Mouse (Mus musculus): Measurements from ENCODE around the gene Tmtc1. TPM values are rescaled to one million over a fixed set of nuclear protein-coding genes. Genes with fewer than 3 reads are reported as not detected.

Tmtc1 gene
- polyA plus RNA-seq, 1 experiment: not detected

DNA sequence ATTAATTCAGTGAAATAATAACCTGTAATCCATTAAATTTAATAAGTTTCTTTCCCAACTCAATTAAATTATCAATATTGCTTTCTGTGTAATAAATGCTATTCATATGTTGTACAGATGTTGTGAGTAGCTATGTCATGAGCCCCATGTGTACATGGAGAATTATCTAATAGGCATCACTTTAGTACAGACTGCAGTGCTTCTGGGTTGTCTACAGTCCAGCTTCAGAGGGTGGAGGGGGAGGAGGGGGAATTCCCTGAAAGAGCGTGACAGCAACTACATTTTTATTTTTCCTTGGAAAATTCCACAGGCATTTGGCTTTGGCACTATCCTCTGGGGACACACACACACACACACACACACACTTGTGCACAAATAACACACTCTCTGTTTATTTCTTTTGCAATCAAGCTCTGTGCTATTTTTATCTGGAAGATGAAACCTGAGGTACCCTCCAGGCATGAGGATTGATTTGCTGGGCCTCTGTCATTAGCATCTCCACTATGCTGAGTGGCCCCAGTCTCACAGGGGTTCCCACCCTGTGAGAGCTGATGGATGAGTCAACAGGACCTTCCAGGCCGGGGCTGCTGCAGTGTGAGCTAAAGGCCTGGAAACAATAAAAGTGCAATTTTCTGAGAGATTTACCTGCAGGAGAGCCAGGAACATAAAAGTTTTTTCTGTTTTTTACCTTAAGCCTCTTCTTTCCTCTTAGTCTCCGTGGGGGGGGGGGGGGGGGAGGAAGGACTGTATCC, 23.2 kb upstream of the Tmtc1 start:
- TF ChIP-seq GATA1 (IDR thresholded peaks at IDR 0.05; ENCODE audit: low read length) (no peak), TAL1 (IDR thresholded peaks at IDR 0.05; ENCODE audit: low read length) (no peak)
- no peak overlapping the region for H3K4me3 ChIP-seq (replicated peaks)
- H3K4me1 ChIP-seq (ENCODE audit: control insufficient read depth): no peaks in the 10 kb centered on the region
- peaks cover 3% of the 10 kb centered on the region; the same call in 1 of the 2 replicates for H3K9me3 ChIP-seq (ENCODE audit: control insufficient read depth, low read length)
- no peaks in the 10 kb centered on the region for H3K36me3 ChIP-seq (ENCODE audit: control insufficient read depth)
- H3K27me3 ChIP-seq (ENCODE audit: control insufficient read depth): peaks cover 20% of the 10 kb centered on the region

DNA sequence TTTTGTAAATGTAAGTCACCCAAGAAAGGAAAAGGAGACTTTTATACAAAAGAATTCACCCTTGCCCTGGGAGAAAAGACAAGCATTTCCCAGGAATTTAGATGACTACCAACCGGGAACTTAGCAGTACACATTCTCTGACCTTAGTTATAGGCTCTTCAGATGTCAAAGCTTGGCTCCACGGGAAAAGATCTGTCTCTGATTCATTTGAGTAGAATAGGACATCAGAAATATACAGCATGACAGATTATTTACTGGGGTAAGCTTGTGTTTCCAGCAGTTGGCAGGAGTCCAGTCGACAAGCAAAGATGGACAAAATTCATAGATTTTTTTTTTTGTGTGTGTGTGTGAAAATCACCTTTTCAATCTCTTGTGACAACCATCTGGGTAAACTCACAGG, 15.4 kb upstream of the Tmtc1 start:
- peaks cover 5% of the 10 kb centered on the region for H3K4me1 ChIP-seq (ENCODE audit: control insufficient read depth)
- no peak overlapping the region for H3K4me3 ChIP-seq (replicated peaks)
- no peaks in the 10 kb centered on the region for H3K36me3 ChIP-seq (ENCODE audit: control insufficient read depth)
- TF ChIP-seq GATA1 (IDR thresholded peaks at IDR 0.05; ENCODE audit: low read length) (no peak), TAL1 (IDR thresholded peaks at IDR 0.05; ENCODE audit: low read length) (no peak)
- peaks cover 17% of the 10 kb centered on the region for H3K27me3 ChIP-seq (ENCODE audit: control insufficient read depth)
- peaks cover 9% of the 10 kb centered on the region for H3K9me3 ChIP-seq (ENCODE audit: control insufficient read depth, low read length)

GRCm38 (mm10) chr6:148455470-148455869, 11.3 kb upstream of the Tmtc1 start:
- Histone ChIP-seq H3K36me3 (ENCODE audit: control insufficient read depth) (no peaks in the 10 kb centered on the region), H3K4me3 (replicated peaks) (no peak overlapping the region), H3K4me1 (ENCODE audit: control insufficient read depth) (no peaks in the 10 kb centered on the region), H3K9me3 (ENCODE audit: control insufficient read depth, low read length) (peaks cover 9% of the 10 kb centered on the region), H3K27me3 (ENCODE audit: control insufficient read depth) (peaks cover 7% of the 10 kb centered on the region)
- TF ChIP-seq GATA1 (IDR thresholded peaks at IDR 0.05; ENCODE audit: low read length): no peak
- no peak for TF ChIP-seq TAL1 (IDR thresholded peaks at IDR 0.05; ENCODE audit: low read length)

GRCm38 (mm10) chr6:148454740-148455139, 10.6 kb upstream of the Tmtc1 start:
- Histone ChIP-seq H3K36me3 (ENCODE audit: control insufficient read depth) (no peaks in the 10 kb centered on the region), H3K9me3 (ENCODE audit: control insufficient read depth, low read length) (peaks cover 9% of the 10 kb centered on the region), H3K4me3 (replicated peaks) (no peak overlapping the region), H3K4me1 (ENCODE audit: control insufficient read depth) (no peaks in the 10 kb centered on the region), H3K27me3 (ENCODE audit: control insufficient read depth) (peaks cover 7% of the 10 kb centered on the region)
- TF ChIP-seq TAL1 (IDR thresholded peaks at IDR 0.05; ENCODE audit: low read length) (no peak), GATA1 (IDR thresholded peaks at IDR 0.05; ENCODE audit: low read length) (no peak)

GRCm38 (mm10) chr6:148448151-148448550, 4.0 kb upstream of the Tmtc1 start:
- Histone ChIP-seq H3K27me3 (ENCODE audit: control insufficient read depth) (peaks cover 49% of the 10 kb centered on the region), H3K36me3 (ENCODE audit: control insufficient read depth) (no peaks in the 10 kb centered on the region), H3K4me3 (replicated peaks) (no peak overlapping the region), H3K9me3 (ENCODE audit: control insufficient read depth, low read length) (peaks cover 4% of the 10 kb centered on the region), H3K4me1 (ENCODE audit: control insufficient read depth) (peaks cover 12% of the 10 kb centered on the region)
- TF ChIP-seq TAL1 (IDR thresholded peaks at IDR 0.05; ENCODE audit: low read length) (no peak), GATA1 (IDR thresholded peaks at IDR 0.05; ENCODE audit: low read length) (no peak)

DNA sequence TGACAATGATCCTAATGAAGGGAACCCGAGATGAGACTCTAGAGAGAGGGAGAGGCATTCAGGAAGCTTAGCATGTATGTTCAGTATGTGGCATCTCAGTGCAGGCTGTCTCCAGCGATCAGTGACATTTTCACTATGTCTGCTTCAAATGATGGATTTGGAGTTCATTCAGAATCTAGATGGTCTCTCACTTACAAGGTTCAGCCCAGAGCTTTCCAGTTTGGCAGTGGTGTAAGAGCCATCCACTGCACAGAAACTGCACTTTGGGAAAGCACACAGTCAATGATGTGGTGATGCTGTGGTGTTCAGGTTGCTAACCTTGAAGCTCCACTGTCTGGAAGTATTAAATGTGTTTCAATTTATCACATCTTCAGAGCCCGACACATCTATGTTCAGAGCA, 1.9 kb upstream of the Tmtc1 start:
- Histone ChIP-seq H3K27me3 (ENCODE audit: control insufficient read depth) (peaks cover 67% of the 10 kb centered on the region), H3K4me3 (replicated peaks) (no peak overlapping the region), H3K9me3 (ENCODE audit: control insufficient read depth, low read length) (peaks cover 7% of the 10 kb centered on the region), H3K4me1 (ENCODE audit: control insufficient read depth) (peaks cover 14% of the 10 kb centered on the region), H3K36me3 (ENCODE audit: control insufficient read depth) (no peaks in the 10 kb centered on the region)
- TF ChIP-seq TAL1 (IDR thresholded peaks at IDR 0.05; ENCODE audit: low read length) (no peak), GATA1 (IDR thresholded peaks at IDR 0.05; ENCODE audit: low read length) (no peak)

- Histone ChIP-seq H3K36me3 (ENCODE audit: control insufficient read depth) (no peaks in the 10 kb centered on the region), H3K9me3 (ENCODE audit: control insufficient read depth, low read length) (peaks cover 7% of the 10 kb centered on the region), H3K4me1 (ENCODE audit: control insufficient read depth) (peaks cover 14% of the 10 kb centered on the region), H3K4me3 (replicated peaks) (peak overlapping the region; percentile 53), H3K27me3 (ENCODE audit: control insufficient read depth) (peaks cover 78% of the 10 kb centered on the region)
- no peak for TF ChIP-seq GATA1 (IDR thresholded peaks at IDR 0.05; ENCODE audit: low read length)
- no peak for TF ChIP-seq TAL1 (IDR thresholded peaks at IDR 0.05; ENCODE audit: low read length)
These were observed 607 bp upstream of the Tmtc1 start for GRCm38 (mm10) chr6:148444796-148445195.

- TF ChIP-seq TAL1 (IDR thresholded peaks at IDR 0.05; ENCODE audit: low read length) (no peak), GATA1 (IDR thresholded peaks at IDR 0.05; ENCODE audit: low read length) (no peak)
- peaks cover 84% of the 10 kb centered on the region for H3K27me3 ChIP-seq (ENCODE audit: control insufficient read depth)
- peaks cover 14% of the 10 kb centered on the region for H3K4me1 ChIP-seq (ENCODE audit: control insufficient read depth)
- no peaks in the 10 kb centered on the region for H3K36me3 ChIP-seq (ENCODE audit: control insufficient read depth)
- no peak overlapping the region for H3K4me3 ChIP-seq (replicated peaks)
- H3K9me3 ChIP-seq (ENCODE audit: control insufficient read depth, low read length): peaks cover 5% of the 10 kb centered on the region
These were observed 881 bp downstream of the Tmtc1 start for GRCm38 (mm10) chr6:148443291-148443725.

DNA sequence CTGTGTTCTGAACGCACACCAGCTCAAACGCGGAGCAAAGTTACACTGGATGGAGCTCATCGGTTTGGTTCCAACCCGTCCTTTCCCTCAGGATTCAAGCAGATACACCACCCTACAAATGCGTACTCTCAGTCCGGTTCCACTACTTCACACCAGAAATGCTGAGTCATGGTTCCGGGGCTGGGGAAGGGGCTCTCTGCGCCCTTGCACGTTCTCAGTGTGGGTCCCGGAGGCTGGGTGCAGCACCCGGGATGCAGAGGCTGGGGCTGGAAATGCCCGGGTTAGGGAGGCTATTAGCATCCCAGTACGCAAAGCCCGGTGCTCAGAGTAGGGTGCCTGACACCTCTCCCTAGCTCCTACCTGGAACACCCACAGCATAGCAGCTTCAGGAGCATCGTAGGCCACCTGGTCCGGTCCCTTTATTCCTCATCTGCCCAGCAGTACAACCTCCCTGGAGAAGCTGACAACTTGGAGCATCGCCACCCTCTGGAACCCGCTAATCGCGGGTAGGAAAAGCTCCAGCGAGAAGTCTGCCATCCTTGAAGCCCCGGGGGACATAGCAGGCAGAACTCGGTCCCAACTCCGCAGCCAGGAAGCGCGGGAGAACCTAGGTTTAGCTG, 1.4 kb downstream of the Tmtc1 start:
- TF ChIP-seq TAL1 (IDR thresholded peaks at IDR 0.05; ENCODE audit: low read length) (no peak), GATA1 (IDR thresholded peaks at IDR 0.05; ENCODE audit: low read length) (no peak)
- peaks cover 2% of the 10 kb centered on the region; the same call in 1 of the 2 replicates for H3K9me3 ChIP-seq (ENCODE audit: control insufficient read depth, low read length)
- peaks cover 82% of the 10 kb centered on the region for H3K27me3 ChIP-seq (ENCODE audit: control insufficient read depth)
- H3K4me3 ChIP-seq (replicated peaks): no peak overlapping the region
- H3K36me3 ChIP-seq (ENCODE audit: control insufficient read depth): no peaks in the 10 kb centered on the region
- H3K4me1 ChIP-seq (ENCODE audit: control insufficient read depth): peaks cover 14% of the 10 kb centered on the region

Data from erythroblast, embryonic 14.5 days (primary cell).